7 mouse cellular contexts compared by ENCODE assay signal in the genomic region with DNA sequence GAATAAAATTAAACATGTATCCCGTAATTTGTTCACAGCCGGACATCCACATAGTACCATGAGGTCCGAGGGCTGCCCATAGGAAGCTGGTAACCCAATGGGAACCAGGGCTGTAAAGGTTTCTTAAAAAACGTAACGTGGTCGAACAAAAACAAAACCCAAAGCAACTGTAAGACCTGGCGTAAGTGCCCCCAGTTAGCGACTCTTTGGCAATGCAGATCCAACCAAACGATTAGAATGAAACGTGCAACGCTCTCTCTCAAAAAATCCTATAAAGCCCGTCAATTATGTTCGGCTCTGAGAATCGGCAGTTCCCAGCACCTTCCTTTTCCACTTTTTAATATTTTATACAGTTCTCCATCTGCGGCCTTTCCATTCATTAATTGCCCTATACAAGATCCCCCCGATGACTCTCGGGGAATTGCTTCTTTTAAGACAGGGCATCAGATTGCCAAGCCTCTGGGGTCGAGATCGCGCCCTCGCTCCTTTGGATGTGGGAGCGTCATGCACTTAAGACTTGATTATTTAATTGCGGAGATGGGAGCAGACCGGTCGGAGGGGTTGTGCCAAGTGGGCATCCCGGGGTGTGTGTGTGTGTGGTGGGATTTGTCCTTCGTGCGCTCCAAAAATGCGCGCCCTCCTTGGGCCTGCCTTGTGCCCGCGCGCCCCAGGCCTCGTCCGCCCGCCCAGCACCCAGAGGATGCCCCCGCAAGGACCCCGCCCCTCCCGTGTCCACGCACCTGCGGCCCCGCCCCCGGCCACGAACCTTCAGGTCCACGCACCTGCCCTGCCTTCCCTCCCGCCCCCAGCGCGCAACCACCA. TPM values are rescaled to one million over a fixed set of nuclear protein-coding genes. Genes with fewer than 3 reads are reported as not detected.
DNase-seq lines count a peak whose midpoint lies in the region; ATAC-seq and TF ChIP-seq lines count a peak whose summit lies in the region.

No protein-coding gene starts in this region.

- ATAC-seq in lung, embryonic 15.5 days (ENCODE audit: borderline replicate concordance, extremely low read depth, low FRiP score, low TSS enrichment) = peak; percentile 27; the same call in 1 of the 2 replicates
- ATAC-seq in embryonic facial prominence, embryonic 11.5 days (replicated peaks; ENCODE audit: insufficient number of reproducible peaks, low FRiP score, low TSS enrichment, low read depth) = peak; percentile 10; the same call in 1 of the 2 replicates
- peak; percentile 33 for ATAC-seq in hindbrain, postnatal 0 days
- ATAC-seq in neural tube, embryonic 13.5 days (ENCODE audit: low read depth) = peak; percentile 25

- no peaks in the 10 kb centered on the region for H3K9me3 ChIP-seq in lung, embryonic 15.5 days
- no peaks in the 10 kb centered on the region for H3K9me3 ChIP-seq in embryonic facial prominence, embryonic 11.5 days (replicated peaks; ENCODE audit: control insufficient read depth, low read length)
- no peaks in the 10 kb centered on the region for H3K9me3 ChIP-seq in hindbrain, postnatal 0 days (ENCODE audit: low read length)
- no peaks in the 10 kb centered on the region for H3K9me3 ChIP-seq in neural tube, embryonic 13.5 days

- H3K36me3 ChIP-seq in lung, embryonic 15.5 days = no peaks in the 10 kb centered on the region
- H3K36me3 ChIP-seq in embryonic facial prominence, embryonic 11.5 days (replicated peaks; ENCODE audit: control insufficient read depth, insufficient read depth, low read depth, low read length) = no peaks in the 10 kb centered on the region
- H3K36me3 ChIP-seq in hindbrain, postnatal 0 days (ENCODE audit: insufficient read depth, low read length) = no peaks in the 10 kb centered on the region
- H3K36me3 ChIP-seq in neural tube, embryonic 13.5 days = no peaks in the 10 kb centered on the region

- H3K4me2 ChIP-seq in lung, embryonic 15.5 days = peak overlapping the region; percentile 63
- peak overlapping the region; percentile 57 for H3K4me2 ChIP-seq in embryonic facial prominence, embryonic 11.5 days (ENCODE audit: low read depth, low read length)
- peak overlapping the region; percentile 92 for H3K4me2 ChIP-seq in hindbrain, postnatal 0 days (ENCODE audit: low read depth, low read length)
- H3K4me2 ChIP-seq in neural tube, embryonic 13.5 days = peak overlapping the region; percentile 82

- H3K27me3 ChIP-seq in lung, embryonic 15.5 days = no peaks in the 10 kb centered on the region
- no peaks in the 10 kb centered on the region for H3K27me3 ChIP-seq in embryonic facial prominence, embryonic 11.5 days (ENCODE audit: control insufficient read depth, insufficient read depth, low read length)
- H3K27me3 ChIP-seq in hindbrain, postnatal 0 days (ENCODE audit: insufficient read depth, low read length) = no peaks in the 10 kb centered on the region
- no peaks in the 10 kb centered on the region for H3K27me3 ChIP-seq in neural tube, embryonic 13.5 days

- H3K4me3 ChIP-seq in lung, embryonic 15.5 days = peak overlapping the region; percentile 89
- H3K4me3 ChIP-seq in embryonic facial prominence, embryonic 11.5 days (ENCODE audit: low read depth, low read length) = peak overlapping the region; percentile 82
- H3K4me3 ChIP-seq in hindbrain, postnatal 0 days (ENCODE audit: low read length) = peak overlapping the region; percentile 88
- H3K4me3 ChIP-seq in neural tube, embryonic 13.5 days = peak overlapping the region; percentile 92

- H3K9ac ChIP-seq in lung, embryonic 15.5 days = peak overlapping the region; percentile 63
- H3K9ac ChIP-seq in embryonic facial prominence, embryonic 11.5 days (replicated peaks; ENCODE audit: low read length) = peak overlapping the region; percentile 59
- peak overlapping the region; percentile 99 for H3K9ac ChIP-seq in hindbrain, postnatal 0 days (replicated peaks; ENCODE audit: low read length)
- H3K9ac ChIP-seq in neural tube, embryonic 13.5 days = peak overlapping the region; percentile 97

- WGBS in lung, embryonic 15.5 days = 2% methylated on average over 40 of the region's 48 CpGs
- under 1% methylated on average over 43 of the region's 48 CpGs for WGBS in embryonic facial prominence, embryonic 11.5 days
- WGBS in hindbrain, postnatal 0 days = under 1% methylated on average over 46 of the region's 48 CpGs
- under 1% methylated on average over 47 of the region's 48 CpGs for WGBS in neural tube, embryonic 13.5 days

- peak overlapping the region; percentile 25; the same call in 1 of the 2 replicates for H3K27ac ChIP-seq in lung, embryonic 15.5 days
- H3K27ac ChIP-seq in embryonic facial prominence, embryonic 11.5 days (replicated peaks; ENCODE audit: low read depth, low read length) = no peak overlapping the region
- H3K27ac ChIP-seq in hindbrain, postnatal 0 days = peak overlapping the region; percentile 100
- H3K27ac ChIP-seq in neural tube, embryonic 13.5 days (replicated peaks) = peak overlapping the region; percentile 99

- peaks cover 16% of the 10 kb centered on the region for H3K4me1 ChIP-seq in lung, embryonic 15.5 days
- peaks cover 4% of the 10 kb centered on the region; the same call in 1 of the 2 replicates for H3K4me1 ChIP-seq in embryonic facial prominence, embryonic 11.5 days (ENCODE audit: control insufficient read depth, insufficient read depth, low read length)
- peaks cover 11% of the 10 kb centered on the region for H3K4me1 ChIP-seq in hindbrain, postnatal 0 days (ENCODE audit: insufficient read depth, low read length)
- peaks cover 29% of the 10 kb centered on the region for H3K4me1 ChIP-seq in neural tube, embryonic 13.5 days (replicated peaks)

- TF ChIP-seq CTCF in hindbrain, postnatal 0 days (IDR thresholded peaks at IDR 0.05; ENCODE audit: low read depth) = no peak

- DNase-seq in lung, postnatal 14 days = no peak
- DNase-seq in embryonic facial prominence, embryonic 11.5 days (ENCODE audit: low spot score) = no peak
- DNase-seq in hindbrain, postnatal 0 days (ENCODE audit: low spot score) = no peak
- no peak for DNase-seq in adrenal gland, postnatal 14 days
- DNase-seq in thymus, postnatal 0 days (ENCODE audit: low spot score) = no peak

RNA-seq across cellular contexts. Expression of a gene that starts 0.6 kb away (rescaled TPM):
- polyA plus RNA-seq in lung, embryonic 15.5 days (2015; fragmentation: Nextera tagmentation; extraction: Ambion mirVana) = 182 and 184 TPM in 2 replicates
- 221 and 228 TPM in 2 replicates for polyA plus RNA-seq in embryonic facial prominence, embryonic 11.5 days (2014; fragmentation: Nextera tagmentation; extraction: Ambion mirVana)
- 50.7 and 57.2 TPM in 2 replicates for total RNA-seq in hindbrain, postnatal 0 days (2014; rRNA removed)
- 112 and 116 TPM in 2 replicates for polyA plus RNA-seq in hindbrain, postnatal 0 days (2015; fragmentation: Nextera tagmentation; extraction: Ambion mirVana)
- polyA plus RNA-seq in neural tube, embryonic 13.5 days (2015; fragmentation: Nextera tagmentation; extraction: Ambion mirVana) = 128 and 130 TPM in 2 replicates
- total RNA-seq in adrenal gland, postnatal 14 days (2021) = 379 and 408 TPM in 2 replicates
- 150 and 161 TPM in 2 replicates for polyA plus RNA-seq in thymus, postnatal 0 days (2015; fragmentation: Nextera tagmentation; extraction: Ambion mirVana)

RNA-seq across cellular contexts. Expression of a gene that starts 58.5 kb away (rescaled TPM):
- not detected in 2 replicates for polyA plus RNA-seq in lung, embryonic 15.5 days (2015; fragmentation: Nextera tagmentation; extraction: Ambion mirVana)
- polyA plus RNA-seq in embryonic facial prominence, embryonic 11.5 days (2014; fragmentation: Nextera tagmentation; extraction: Ambion mirVana) = not detected in 2 replicates
- not detected in 2 replicates for total RNA-seq in hindbrain, postnatal 0 days (2014; rRNA removed)
- polyA plus RNA-seq in hindbrain, postnatal 0 days (2015; fragmentation: Nextera tagmentation; extraction: Ambion mirVana) = not detected in 2 replicates
- not detected in 2 replicates for polyA plus RNA-seq in neural tube, embryonic 13.5 days (2015; fragmentation: Nextera tagmentation; extraction: Ambion mirVana)
- total RNA-seq in adrenal gland, postnatal 14 days (2021) = not detected in 2 replicates
- not detected in 2 replicates for polyA plus RNA-seq in thymus, postnatal 0 days (2015; fragmentation: Nextera tagmentation; extraction: Ambion mirVana)
